Mouse (Mus musculus) liver, postnatal 0 days (tissue): ENCODE results near the gene Fam166a. TPM values are rescaled to one million over a fixed set of nuclear protein-coding genes. Genes with fewer than 3 reads are reported as not detected.

Experiments used
- ATAC-seq: fragments of 200-750 bp; cut with Nextera tagmentation; 2 replicates; pipeline ENCODE4 v1.8.0; 2017; ENCODE audit warnings: mild to moderate bottlenecking, moderate library complexity
- DNase-seq: peaks from one replicate; pipeline ENCODE4 v3.0.0-alpha.2; 2016
- H3K27ac ChIP-seq: fragments of 300-500 bp; sonication (generic); 2 replicates; pipeline ENCODE4 v1.5.1; 2014; ENCODE audit warnings: antibody characterized with exemption, moderate library complexity, mild to moderate bottlenecking, low read depth
- H3K27me3 ChIP-seq: fragments of 300-500 bp; sonication (generic); 2 replicates; pipeline ENCODE4 v1.6.1; 2014; ENCODE audit warnings: low read length, control low read depth, mixed read lengths; ENCODE audit not compliant: insufficient read depth
- H3K36me3 ChIP-seq: fragments of 300-500 bp; sonication (generic); replicated peaks from 2 replicates; pipeline ENCODE4 v1.6.1; 2014; ENCODE audit warnings: mild to moderate bottlenecking, control low read depth, low read length, moderate library complexity, mixed read lengths; ENCODE audit not compliant: insufficient read depth
- H3K4me1 ChIP-seq: fragments of 300-500 bp; sonication (generic); 2 replicates; pipeline ENCODE4 v1.6.1; 2014; ENCODE audit warnings: antibody characterized with exemption, mild to moderate bottlenecking, control low read depth; ENCODE audit not compliant: insufficient read depth
- H3K4me2 ChIP-seq: fragments of 300-500 bp; sonication (generic); 2 replicates; pipeline ENCODE4 v1.6.1; 2014; ENCODE audit warnings: low read depth, mild to moderate bottlenecking, low read length, moderate library complexity, mixed read lengths
- H3K4me3 ChIP-seq: fragments of 300-500 bp; sonication (generic); 2 replicates; pipeline ENCODE4 v1.5.1; 2014; ENCODE audit warnings: low read depth, low read length
- H3K9ac ChIP-seq: fragments of 300-500 bp; sonication (generic); replicated peaks from 2 replicates; pipeline ENCODE4 v1.6.1; 2014; ENCODE audit warnings: mild to moderate bottlenecking, moderate library complexity
- H3K9me3 ChIP-seq: fragments of 300-500 bp; sonication (generic); 2 replicates; pipeline ENCODE4 v1.6.1; 2016; ENCODE audit warnings: mild to moderate bottlenecking, control low read depth, low read length, mixed read lengths
- CTCF ChIP-seq: sonication (generic); IDR thresholded peaks from 2 replicates; pipeline ENCODE4 v1.5.1; 2016; ENCODE audit warnings: antibody characterized with exemption, low read depth
- EP300 ChIP-seq: IDR thresholded peaks from 2 replicates; pipeline ENCODE4 v1.6.1; 2016; ENCODE audit warnings: antibody characterized with exemption, low read depth, mild to moderate bottlenecking
- WGBS: fragments of 180-500 bp; shearing (Covaris S2); extraction: QIAGEN DNeasy Blood & Tissue Kit; methylation state at CpG from one replicate; pipeline ENCODE4 v1.1.7; 2014; ENCODE audit not compliant: insufficient replicate concordance; 5-methylcytosine and 5-hydroxymethylcytosine counted together
- polyA plus RNA-seq: library from polyadenylated mRNA; unstranded; fragments of >200 nt; fragmentation: Nextera tagmentation; extraction: Ambion mirVana; gene quantifications from 2 replicates; pipeline ENCODE4 v1.2.1, GENCODE M21; 2015

Gene Fam166a
- polyA plus RNA-seq, 1 experiment from 2014 or later, result not detected

DNA sequence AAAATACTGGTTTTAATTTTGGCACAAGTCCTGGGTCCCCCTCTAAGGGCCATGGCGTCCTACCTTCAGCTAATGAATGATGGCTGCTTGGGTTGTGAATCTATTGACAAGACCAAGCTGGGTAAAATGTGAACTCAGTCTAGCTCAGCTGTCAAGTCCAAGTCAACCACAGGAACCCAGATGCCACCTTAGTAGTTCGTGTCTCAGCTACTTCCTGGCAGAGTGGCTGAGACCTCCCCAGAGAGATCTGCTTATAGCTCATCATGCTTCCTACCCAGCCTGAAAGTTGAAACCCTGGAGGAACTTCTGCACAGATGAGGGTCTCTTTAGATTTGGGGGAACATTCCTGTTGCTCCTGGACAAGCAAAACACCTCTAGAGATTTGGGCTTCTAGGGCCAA, 35.2 kb upstream of the Fam166a start:
- DNase-seq, result no peak
- H3K4me2 ChIP-seq, result no peak overlapping the region; the same call in 1 of the 2 replicates

GRCm38 (mm10) chr2:25184496-25184895, 34.0 kb upstream of the Fam166a start:
- peaks cover 51% of the 10 kb centered on the region for H3K27me3 ChIP-seq
- H3K4me3 ChIP-seq, result no peak overlapping the region
- H3K9ac ChIP-seq, result no peak overlapping the region
- ATAC-seq (no peak), DNase-seq (no peak)
- 85% methylated on average over 7 of the region's 7 CpGs for WGBS
- H3K36me3 ChIP-seq, result no peaks in the 10 kb centered on the region
- no peaks in the 10 kb centered on the region for H3K9me3 ChIP-seq
- no peak overlapping the region for H3K27ac ChIP-seq
- peaks cover 39% of the 10 kb centered on the region for H3K4me1 ChIP-seq
- no peak for TF ChIP-seq EP300
- no peak for TF ChIP-seq CTCF
- no peak overlapping the region for H3K4me2 ChIP-seq

More for the DNA sequence above, 35.2 kb upstream of the Fam166a start:
- Histone ChIP-seq H3K9ac (no peak overlapping the region), H3K27me3 (peaks cover 55% of the 10 kb centered on the region), H3K4me1 (peaks cover 39% of the 10 kb centered on the region), H3K27ac (no peak overlapping the region), H3K4me3 (no peak overlapping the region), H3K9me3 (no peaks in the 10 kb centered on the region), H3K36me3 (no peaks in the 10 kb centered on the region)
- 62% methylated on average over 2 of the region's 2 CpGs for WGBS
- TF ChIP-seq EP300 (no peak), CTCF (no peak)
- ATAC-seq, result no peak

DNA sequence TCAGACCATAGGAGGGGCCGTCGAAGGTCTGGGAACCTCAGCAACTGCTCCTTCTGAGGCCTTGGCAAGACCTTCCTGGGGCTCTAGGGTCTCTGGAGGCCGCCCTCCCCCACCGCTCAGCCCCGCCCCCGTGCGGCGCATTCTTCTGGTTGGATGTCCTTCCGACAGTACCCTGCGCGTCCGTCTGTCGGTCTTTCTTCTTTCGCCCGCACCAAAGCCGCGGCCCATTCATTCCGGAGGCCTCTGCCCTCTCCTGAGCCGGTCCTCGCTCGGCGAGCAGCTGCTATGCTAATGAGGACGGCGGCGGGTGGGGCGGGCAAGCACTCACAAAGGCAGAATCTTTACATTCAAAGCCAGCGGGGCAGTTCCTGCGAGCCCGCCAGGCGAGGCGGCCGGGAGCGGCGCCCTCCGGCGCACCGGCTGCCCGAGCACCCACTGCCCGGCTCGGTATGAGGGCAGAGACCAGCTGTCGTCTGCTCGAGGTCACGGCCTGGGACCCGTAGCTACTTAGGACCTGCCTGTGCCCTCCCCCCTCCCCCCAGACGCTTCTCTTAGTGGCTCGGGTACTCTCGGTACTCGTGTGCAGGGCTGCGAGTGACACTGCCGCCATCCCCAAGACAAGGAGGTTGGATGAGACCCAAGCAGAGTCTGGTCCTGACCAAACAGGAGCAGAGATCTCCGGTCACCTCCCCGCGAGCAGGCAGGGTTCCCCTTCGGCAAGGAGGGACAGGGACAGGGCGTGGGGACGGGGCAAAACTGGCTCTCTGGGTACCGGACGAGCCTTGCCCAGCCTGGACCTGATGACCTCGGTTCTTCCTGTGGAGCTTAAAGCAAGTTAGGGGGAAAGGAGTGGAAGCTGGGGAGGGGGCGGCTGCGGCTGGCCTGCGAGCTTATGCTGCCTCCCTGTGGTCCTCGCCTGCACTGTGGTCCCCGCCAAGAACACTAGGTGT, 32.6 kb upstream of the Fam166a start:
- no peaks in the 10 kb centered on the region for H3K9me3 ChIP-seq
- peaks cover 30% of the 10 kb centered on the region for H3K4me1 ChIP-seq
- TF ChIP-seq EP300, result no peak
- peak; percentile 64 for TF ChIP-seq CTCF
- WGBS, result 2% methylated on average over 62 of the region's 64 CpGs
- H3K36me3 ChIP-seq, result no peaks in the 10 kb centered on the region
- H3K9ac ChIP-seq, result peak overlapping the region; percentile 52
- peaks cover 39% of the 10 kb centered on the region for H3K27me3 ChIP-seq
- H3K4me3 ChIP-seq, result peak overlapping the region; percentile 39
- no peak overlapping the region for H3K27ac ChIP-seq
- ATAC-seq (peak; percentile 37), DNase-seq (peak; percentile 69)
- peak overlapping the region; percentile 80 for H3K4me2 ChIP-seq

- WGBS, result 30% methylated on average over 5 of the region's 5 CpGs
Observed at GRCm38 (mm10) chr2:25186575-25186930, 32.0 kb upstream of the Fam166a start.

GRCm38 (mm10) chr2:25187841-25188240, 30.7 kb upstream of the Fam166a start:
- no peak overlapping the region for H3K4me3 ChIP-seq
- no peaks in the 10 kb centered on the region for H3K9me3 ChIP-seq
- peaks cover 27% of the 10 kb centered on the region for H3K27me3 ChIP-seq
- ATAC-seq (no peak), DNase-seq (peak; percentile 9)
- H3K4me1 ChIP-seq, result peaks cover 18% of the 10 kb centered on the region
- whole genome bisulfite sequencing, result 89% methylated on average over 6 of the region's 6 CpGs
- H3K36me3 ChIP-seq, result no peaks in the 10 kb centered on the region
- no peak overlapping the region for H3K4me2 ChIP-seq
- H3K9ac ChIP-seq, result no peak overlapping the region
- H3K27ac ChIP-seq, result no peak overlapping the region
- no peak for TF ChIP-seq EP300
- TF ChIP-seq CTCF, result no peak

More at GRCm38 (mm10) chr2:25186575-25186930, 32.0 kb upstream of the Fam166a start:
- Histone ChIP-seq H3K4me1 (peaks cover 24% of the 10 kb centered on the region), H3K9ac (no peak overlapping the region), H3K27ac (no peak overlapping the region), H3K27me3 (peaks cover 33% of the 10 kb centered on the region), H3K4me2 (peak overlapping the region; percentile 80), H3K4me3 (0 out of 2 replicates have a peak overlapping the region, but pooled peaks have one; percentile 39), H3K36me3 (no peaks in the 10 kb centered on the region), H3K9me3 (no peaks in the 10 kb centered on the region)
- TF ChIP-seq EP300, result no peak
- TF ChIP-seq CTCF, result no peak
- DNase-seq (no peak), ATAC-seq (no peak)

GRCm38 (mm10) chr2:25193330-25193770, 25.2 kb upstream of the Fam166a start:
- peak overlapping the region; percentile 20; the same call in 1 of the 2 replicates for H3K4me3 ChIP-seq
- 0 out of 2 replicates have a peak, but pooled peaks cover 3% of the 10 kb centered on the region for H3K36me3 ChIP-seq
- H3K27ac ChIP-seq, result peak overlapping the region; percentile 70
- 3% methylated on average over 6 of the region's 6 CpGs for WGBS
- no peaks in the 10 kb centered on the region for H3K27me3 ChIP-seq
- H3K4me2 ChIP-seq, result peak overlapping the region; percentile 83
- peak overlapping the region; percentile 48; the same call in 1 of the 2 replicates for H3K9ac ChIP-seq
- DNase-seq (peak; percentile 88), ATAC-seq (peak; percentile 46)
- no peak for TF ChIP-seq EP300
- TF ChIP-seq CTCF, result peak; percentile 98
- H3K4me1 ChIP-seq, result peaks cover 36% of the 10 kb centered on the region
- no peaks in the 10 kb centered on the region for H3K9me3 ChIP-seq
